Mouse (Mus musculus) CH12.LX (cell line): ENCODE results near the gene Rps6ka5. TPM values are rescaled to one million over a fixed set of nuclear protein-coding genes. Genes with fewer than 3 reads are reported as not detected.

Experiments used
- DNase-seq: peaks from one replicate; pipeline ENCODE4 v3.0.0-alpha.2; 2013; ENCODE audit errors: extremely low read depth
- H3K27ac ChIP-seq: 2 replicates; pipeline ENCODE4 v1.5.1; 2012; ENCODE audit warnings: low read depth, mild to moderate bottlenecking, control low read depth, moderate library complexity; ENCODE audit not compliant: insufficient read depth
- H3K27me3 ChIP-seq: replicated peaks from 2 replicates; pipeline ENCODE3; 2012; ENCODE audit warnings: inconsistent platforms
- H3K36me3 ChIP-seq, 2 experiments: replicated peaks in 1 of 2; 2 replicates each; pipeline versions ENCODE3 to v1.6.1; 2012; ENCODE audit warnings: inconsistent platforms in 1 of 2, low read length in 1 of 2, mild to moderate bottlenecking in 1 of 2, mixed read lengths in 1 of 2, moderate library complexity in 1 of 2; ENCODE audit not compliant: control insufficient read depth in 1 of 2, insufficient read depth in 1 of 2
- H3K4me1 ChIP-seq, 2 experiments: 2 replicates each; pipeline ENCODE4 v1.6.1; 2012; ENCODE audit warnings: inconsistent platforms in 1 of 2, moderate library complexity in 1 of 2; ENCODE audit not compliant: insufficient read depth in 2 of 2, control insufficient read depth in 1 of 2
- H3K4me2 ChIP-seq: 2 replicates; pipeline ENCODE4 v1.6.1; 2012; ENCODE audit warnings: low read depth, mild to moderate bottlenecking, control low read depth; ENCODE audit not compliant: poor library complexity, insufficient read depth, severe bottlenecking
- H3K4me3 ChIP-seq, 3 experiments: fragments of 150-350 bp in 1 of 3; sonication (generic) in 1 of 3; replicated peaks in 1 of 3; 2 replicates each; pipeline versions ENCODE3 to v1.5.1; 2011 to 2012; ENCODE audit warnings: low read depth in 2 of 3, low read length in 2 of 3, mild to moderate bottlenecking in 2 of 3, moderate library complexity in 2 of 3, control low read depth in 1 of 3, improper control_type of control experiment in 1 of 3, inconsistent platforms in 1 of 3, mixed read lengths in 1 of 3; ENCODE audit not compliant: poor library complexity in 1 of 3
- H3K79me2 ChIP-seq: replicated peaks from 2 replicates; pipeline ENCODE4 v1.6.1; 2012; ENCODE audit warnings: mild to moderate bottlenecking, moderate library complexity; ENCODE audit not compliant: control insufficient read depth, poor library complexity, insufficient read depth, severe bottlenecking; ENCODE audit errors: extremely low read depth
- H3K9ac ChIP-seq: 2 replicates; pipeline ENCODE4 v1.6.1; 2012; ENCODE audit warnings: low read depth, mild to moderate bottlenecking, control low read depth, moderate library complexity; ENCODE audit not compliant: insufficient read depth
- H3K9me3 ChIP-seq: replicated peaks from 2 replicates; pipeline ENCODE3; 2012; ENCODE audit warnings: low read length, inconsistent platforms, mixed read lengths
- BHLHE40 ChIP-seq: IDR thresholded peaks from 2 replicates; pipeline ENCODE4 v1.6.1; 2011; ENCODE audit warnings: mild to moderate bottlenecking, low read depth, low read length, improper control_type of control experiment
- ELF1 ChIP-seq: IDR thresholded peaks from 2 replicates; pipeline ENCODE4 v1.6.1; 2014; ENCODE audit warnings: low read depth, mild to moderate bottlenecking, inconsistent platforms, low read length, improper control_type of control experiment
- EP300 ChIP-seq: IDR thresholded peaks from 2 replicates; pipeline ENCODE4 v1.6.1; 2011; ENCODE audit warnings: low read length, improper control_type of control experiment
- GABPA ChIP-seq: IDR thresholded peaks from 2 replicates; pipeline ENCODE4 v1.6.1; 2012; ENCODE audit warnings: low read depth, low read length, improper control_type of control experiment, inconsistent platforms; ENCODE audit not compliant: insufficient replicate concordance
- JUN ChIP-seq: IDR thresholded peaks from 2 replicates; pipeline ENCODE4 v1.6.1; 2011; ENCODE audit warnings: low read depth, mild to moderate bottlenecking, low read length, improper control_type of control experiment, moderate library complexity; ENCODE audit not compliant: insufficient read depth
- MAFK ChIP-seq: IDR thresholded peaks from 2 replicates; pipeline ENCODE4 v1.6.1; 2011; ENCODE audit warnings: low read length, improper control_type of control experiment; ENCODE audit not compliant: insufficient replicate concordance
- MAX ChIP-seq: IDR thresholded peaks from 2 replicates; pipeline ENCODE4 v1.6.1; 2011; ENCODE audit warnings: low read length, improper control_type of control experiment
- MEF2A ChIP-seq: IDR thresholded peaks from 2 replicates; pipeline ENCODE4 v1.6.1; 2014; ENCODE audit warnings: low read depth, mild to moderate bottlenecking, inconsistent platforms, low read length, improper control_type of control experiment, borderline replicate concordance
- NRF1 ChIP-seq: IDR thresholded peaks from 2 replicates; pipeline ENCODE4 v1.6.1; 2014; ENCODE audit warnings: low read depth, mild to moderate bottlenecking, inconsistent platforms, low read length, improper control_type of control experiment, moderate library complexity
- RAD21 ChIP-seq: IDR thresholded peaks from 2 replicates; pipeline ENCODE4 v1.6.1; 2011; ENCODE audit warnings: low read depth, mild to moderate bottlenecking, low read length, improper control_type of control experiment, moderate library complexity
- RCOR1 ChIP-seq: conservative IDR thresholded peaks from 2 replicates; pipeline ENCODE4 v1.6.1; 2012; ENCODE audit warnings: low read depth, mild to moderate bottlenecking, inconsistent platforms, low read length, improper control_type of control experiment
- SIN3A ChIP-seq: IDR thresholded peaks from 2 replicates; pipeline ENCODE4 v1.6.1; 2012; ENCODE audit warnings: low read length, improper control_type of control experiment, inconsistent platforms
- SMC3 ChIP-seq: IDR thresholded peaks from 2 replicates; pipeline ENCODE4 v1.6.1; 2011; ENCODE audit warnings: low read depth, low read length, improper control_type of control experiment
- TBP ChIP-seq: conservative IDR thresholded peaks from 2 replicates; pipeline ENCODE4 v1.6.1; 2011; ENCODE audit warnings: low read depth, low read length, improper control_type of control experiment
- TCF12 ChIP-seq: IDR thresholded peaks from 2 replicates; pipeline ENCODE4 v1.6.1; 2014; ENCODE audit warnings: low read depth, mild to moderate bottlenecking, inconsistent platforms, low read length, improper control_type of control experiment
- UBTF ChIP-seq: IDR thresholded peaks from 2 replicates; pipeline ENCODE4 v1.6.1; 2012; ENCODE audit warnings: low read depth, mild to moderate bottlenecking, inconsistent platforms, low read length, improper control_type of control experiment, moderate library complexity
- USF2 ChIP-seq: conservative IDR thresholded peaks from 2 replicates; pipeline ENCODE4 v1.6.1; 2011; ENCODE audit warnings: low read depth, low read length, improper control_type of control experiment
- ZC3H11A ChIP-seq: IDR thresholded peaks from 2 replicates; pipeline ENCODE4 v1.6.1; 2012; ENCODE audit warnings: low read depth, mild to moderate bottlenecking, inconsistent platforms, low read length, improper control_type of control experiment
- ZNF384 ChIP-seq: IDR thresholded peaks from 2 replicates; pipeline ENCODE4 v1.6.1; 2012; ENCODE audit warnings: low read depth, low read length, improper control_type of control experiment, inconsistent platforms
- dilution Hi-C: fragments of 300-500 bp; cut with MboI; formaldehyde crosslinking; loops from 2 replicates; pipeline ENCODE4 v1.14.3; 2020; ENCODE audit warnings: low sequenced_read_pairs; ENCODE audit not compliant: extremely low pct_unique_long_range_greater_than_20kb, extremely low pct_ligation_motif_present
- in situ Hi-C: fragments of 300-500 bp; cut with MboI; formaldehyde crosslinking; loops from 3 replicates; pipeline ENCODE4 v1.14.3; 2019; ENCODE audit warnings: low sequenced_read_pairs, low pct_ligation_motif_present, low pct_unique_long_range_greater_than_20kb, mixed read lengths
- polyA plus RNA-seq: library from polyadenylated mRNA; unstranded; fragments of >175 nt; gene quantifications from 2 replicates; pipeline ENCODE4 v1.2.1, GENCODE M21; 2012; ENCODE audit warnings: low read depth; ENCODE audit not compliant: insufficient read length
- total RNA-seq, 2 experiments: library from RNA; depleted of rRNA; stranded (reverse); fragments of 300-350 nt in 1 of 2; fragments of >200 nt in 1 of 2; gene quantifications; 2 replicates each; pipeline ENCODE4 v1.2.3; 2012 to 2014

Gene Rps6ka5
- total and polyA plus RNA-seq, 3 experiments = 2.9 to 6.2 (median 4.8) TPM

GRCm38 (mm10) chr12:100535028-100535427, 191.8 kb downstream of the Rps6ka5 start:
- dilution Hi-C loops (no loop called here), in situ Hi-C loops (no loop called here)
- Histone ChIP-seq H3K9me3 (no peaks in the 10 kb centered on the region), H3K9ac (no peak overlapping the region), H3K4me2 (no peak overlapping the region), H3K79me2 (no peaks in the 10 kb centered on the region), H3K4me3 (no peak overlapping the region), H3K36me3 (no peaks in the 10 kb centered on the region), H3K27ac (no peak overlapping the region), H3K27me3 (no peaks in the 10 kb centered on the region), H3K4me1 (peaks cover 0 to 15% of the 10 kb centered on the region in 2 experiments; a peak in 2 of 4 replicates)
- no peak for TF ChIP-seq MEF2A
- TF ChIP-seq USF2 = no peak
- TF ChIP-seq ZNF384 = no peak
- TF ChIP-seq MAFK = no peak
- no peak for TF ChIP-seq MAX
- TF ChIP-seq TBP = no peak
- TF ChIP-seq NRF1 = no peak
- no peak for TF ChIP-seq ELF1
- DNase-seq = no peak

GRCm38 (mm10) chr12:100534028-100534427, 192.8 kb downstream of the Rps6ka5 start:
- no peak overlapping the region for H3K4me3 ChIP-seq
- DNase-seq = no peak
- no peak overlapping the region for H3K27ac ChIP-seq
- dilution Hi-C loops (no loop called here), in situ Hi-C loops (no loop called here)
- H3K79me2 ChIP-seq = no peaks in the 10 kb centered on the region
- H3K9ac ChIP-seq = no peak overlapping the region
- H3K9me3 ChIP-seq = no peaks in the 10 kb centered on the region
- 0 out of 2 replicates have a peak overlapping the region, but pooled peaks have one; percentile 2 for H3K4me2 ChIP-seq
- H3K4me1 ChIP-seq = peaks cover 0 to 8% of the 10 kb centered on the region in 2 experiments; a peak in 2 of 4 replicates
- H3K27me3 ChIP-seq = no peaks in the 10 kb centered on the region
- TF ChIP-seq SMC3 = no peak
- no peak for TF ChIP-seq RAD21
- TF ChIP-seq EP300 = no peak
- TF ChIP-seq BHLHE40 = no peak
- TF ChIP-seq UBTF = no peak
- no peak for TF ChIP-seq JUN
- TF ChIP-seq GABPA = no peak
- TF ChIP-seq TCF12 = no peak
- no peak for TF ChIP-seq ZC3H11A
- TF ChIP-seq RCOR1 = no peak
- TF ChIP-seq SIN3A = no peak
- H3K36me3 ChIP-seq = no peaks in the 10 kb centered on the region
